Mouse (Mus musculus) c-Kit-positive CD71-negative TER-119-negative erythroid progenitor cells, embryonic 14.5 days (primary cell): ENCODE results near the gene Spry1.

Source experiments
- DNase-seq: peaks from one replicate; pipeline ENCODE4 v3.0.0-alpha.2; 2013; ENCODE audit warnings: low read depth

Spry1 gene

DNA sequence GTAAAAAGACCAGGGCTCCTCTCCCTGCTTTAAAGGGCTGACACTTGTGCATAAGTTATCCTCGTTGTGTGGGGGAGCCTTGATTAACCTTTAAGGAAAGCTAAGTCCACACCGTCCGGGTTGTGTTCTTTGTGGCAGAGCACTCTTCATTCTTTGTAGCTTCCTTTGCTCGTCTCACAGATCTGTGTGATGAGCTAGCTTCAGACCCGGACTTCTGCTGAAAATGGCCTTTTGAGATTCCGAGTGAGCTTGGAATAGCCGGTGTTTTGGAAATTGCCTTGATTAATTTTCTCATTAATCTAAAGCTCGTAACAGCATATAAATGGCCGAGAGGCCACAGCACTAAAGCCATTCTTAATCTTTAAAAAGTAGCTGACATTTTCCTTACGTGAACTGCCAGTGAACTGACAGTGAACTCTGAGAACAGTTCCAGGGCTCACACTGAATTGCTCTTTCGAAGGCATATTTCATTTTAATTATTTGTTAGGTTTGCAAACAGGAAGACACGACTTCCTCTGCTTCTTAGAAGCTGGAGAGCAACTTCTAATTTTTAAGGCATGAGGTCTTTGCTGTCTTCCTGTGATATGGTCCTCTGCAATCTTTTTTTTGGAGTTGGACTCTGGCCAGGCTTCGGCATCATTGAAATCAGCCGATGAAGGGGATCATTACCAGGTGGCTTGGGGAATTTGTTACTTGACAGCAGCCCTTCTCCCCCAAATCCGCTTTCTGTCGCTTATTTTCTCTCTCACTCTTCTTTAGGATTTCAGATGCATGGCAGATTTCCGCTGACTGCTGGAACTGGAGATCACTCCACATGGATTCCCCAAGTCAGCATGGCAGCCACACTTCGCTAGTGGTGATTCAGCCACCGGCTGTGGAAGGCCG is 2.3 kb downstream of the Spry1 start:
- DNase-seq: no peak

GRCm38 (mm10) chr3:37642681-37643214 is 3.0 kb downstream of the Spry1 start:
- DNase-seq: no peak

DNA sequence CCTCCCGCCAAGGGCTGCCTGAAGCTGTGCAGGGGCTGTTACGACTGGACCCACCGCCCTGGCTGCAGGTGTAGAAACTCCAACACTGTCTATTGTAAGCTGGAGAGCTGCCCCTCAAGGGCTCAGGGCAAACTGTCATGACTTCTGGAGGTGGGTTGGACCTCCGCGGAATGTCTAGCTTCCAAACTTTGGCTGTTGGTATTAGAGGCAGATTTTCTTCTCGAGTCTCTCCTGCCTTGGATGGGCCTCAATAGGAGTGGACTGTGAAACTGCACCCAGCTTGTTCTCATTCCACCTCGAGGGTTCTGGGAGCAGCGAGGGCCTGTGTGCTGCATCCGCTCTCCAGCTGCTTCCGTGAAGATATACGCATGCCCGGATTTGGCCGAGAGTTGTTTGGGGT is 3.7 kb downstream of the Spry1 start:
- DNase-seq: no peak

DNA sequence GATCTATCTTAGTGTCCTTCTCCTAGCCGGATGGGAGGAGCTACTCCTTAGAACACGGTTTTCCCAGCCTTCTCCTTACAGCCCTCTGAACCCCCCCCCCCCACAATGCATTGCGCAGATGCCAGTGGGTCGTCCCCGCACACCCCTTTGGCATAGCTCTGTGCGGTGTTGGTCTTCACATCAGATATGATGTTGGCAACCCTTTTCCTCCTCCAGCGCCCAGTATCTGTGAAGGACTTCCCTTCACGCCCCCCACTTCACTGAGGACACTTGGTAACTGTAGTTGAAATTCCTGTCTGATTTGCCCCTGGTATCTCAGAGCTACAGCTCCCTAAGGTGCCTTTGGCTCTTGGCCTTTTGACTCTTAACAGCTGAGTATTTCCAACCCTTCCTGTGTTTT is 4.2 kb downstream of the Spry1 start:
- DNase-seq: no peak

- DNase-seq: no peak
Observed at GRCm38 (mm10) chr3:37645061-37645460, 5.3 kb downstream of the Spry1 start.

- DNase-seq: no peak
Observed at GRCm38 (mm10) chr3:37646221-37646620, 6.5 kb downstream of the Spry1 start.

DNA sequence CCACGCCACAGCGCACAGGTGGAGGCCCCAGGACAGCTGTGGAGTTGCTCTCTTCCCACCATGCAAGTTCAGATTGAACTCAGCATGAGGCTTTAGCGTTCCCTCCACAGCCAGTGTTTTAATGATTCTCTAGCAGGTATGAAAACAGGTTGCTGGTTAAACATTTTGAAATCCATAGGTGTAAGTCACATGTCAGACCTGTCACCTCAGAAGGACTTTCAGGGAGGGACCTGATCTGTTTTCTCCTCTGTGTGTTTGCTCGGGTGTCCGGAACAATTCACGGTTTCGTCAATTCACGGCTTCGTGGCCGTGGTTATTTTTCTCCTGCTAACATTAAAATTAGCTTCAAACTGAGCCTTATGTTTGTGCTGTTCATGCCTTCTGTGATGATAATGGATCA is 7.5 kb downstream of the Spry1 start:
- DNase-seq: no peak

DNA sequence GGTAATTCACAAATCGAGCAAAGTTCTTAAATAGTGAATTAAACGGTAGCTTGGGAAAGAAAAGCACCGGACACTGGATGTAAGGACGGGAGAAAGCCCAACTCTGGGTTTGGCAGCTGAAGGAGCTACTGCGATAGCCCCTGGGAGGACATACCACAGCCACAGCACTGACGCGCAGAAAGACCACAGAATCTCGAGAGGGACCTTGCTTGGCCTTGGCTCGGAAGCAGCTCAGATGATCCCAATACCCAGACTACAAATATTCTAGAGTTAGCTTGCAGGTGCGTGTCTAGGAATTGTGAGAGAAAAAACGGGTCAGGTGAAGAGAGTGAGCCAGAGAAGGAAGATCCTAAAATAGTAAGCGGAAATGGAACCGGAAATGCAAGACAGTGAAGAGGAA is 8.5 kb downstream of the Spry1 start:
- no peak for DNase-seq

GRCm38 (mm10) chr3:37649281-37649680 is 9.5 kb downstream of the Spry1 start:
- no peak for DNase-seq

DNA sequence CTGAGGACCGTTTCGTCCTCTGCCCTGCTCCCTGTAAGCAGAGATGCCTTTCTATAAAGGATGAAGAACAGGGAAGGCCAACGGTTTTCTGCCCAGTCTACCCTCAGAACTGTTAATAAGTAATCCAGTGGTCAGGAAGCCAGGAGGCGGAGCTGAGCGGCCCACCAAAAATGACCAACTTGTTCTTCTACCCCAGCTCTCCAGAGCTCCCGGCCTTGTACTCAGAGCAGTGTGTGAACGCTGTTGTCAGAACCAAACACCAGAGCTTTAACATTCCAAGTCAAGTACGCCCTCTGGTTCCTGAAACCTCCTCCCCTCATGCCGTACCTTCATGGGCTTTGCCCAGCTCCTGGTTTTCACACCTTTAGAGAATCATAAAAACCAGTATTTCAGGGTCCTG is 12.8 kb downstream of the Spry1 start:
- DNase-seq: no peak

DNA sequence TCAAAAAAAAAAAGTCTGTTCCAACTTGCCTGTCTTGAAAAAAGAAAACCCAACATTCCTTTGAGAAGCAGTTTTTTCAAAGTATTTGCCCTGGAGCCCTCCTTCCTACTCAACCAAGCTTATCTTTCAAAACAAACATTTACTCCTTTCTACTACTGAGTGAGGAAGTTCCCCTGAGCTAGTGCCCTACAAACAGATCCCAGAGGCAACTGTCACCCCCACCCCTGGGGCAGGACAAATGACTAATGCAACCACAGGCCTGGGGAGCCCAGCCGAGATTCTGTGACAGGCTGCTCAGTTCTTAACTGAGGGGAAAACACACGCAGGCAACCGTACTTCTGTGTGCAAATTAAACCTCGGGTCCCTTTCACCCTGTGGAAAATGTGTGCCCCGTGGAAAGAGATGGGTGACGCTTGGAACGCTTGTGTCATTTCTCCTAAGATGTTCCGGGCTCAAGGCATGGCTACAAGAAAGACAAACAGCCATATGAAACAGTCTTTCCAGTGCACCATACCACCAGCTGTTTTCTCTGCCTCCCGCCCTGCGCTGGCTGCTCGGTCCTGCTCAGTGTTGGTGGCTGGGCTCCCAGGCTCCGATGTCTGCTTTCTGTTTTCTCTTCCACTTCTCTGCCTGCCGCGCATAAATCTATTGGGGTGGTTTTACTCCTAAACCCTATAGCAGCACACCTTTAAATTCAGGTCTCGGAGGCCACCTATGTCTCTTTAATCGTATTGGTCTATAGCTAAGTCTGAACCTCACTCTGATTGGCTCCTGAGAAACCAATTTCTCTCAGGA is 14.4 kb downstream of the Spry1 start:
- DNase-seq: peak; percentile 67

GRCm38 (mm10) chr3:37654787-37655186 is 15.0 kb downstream of the Spry1 start:
- DNase-seq: no peak

DNA sequence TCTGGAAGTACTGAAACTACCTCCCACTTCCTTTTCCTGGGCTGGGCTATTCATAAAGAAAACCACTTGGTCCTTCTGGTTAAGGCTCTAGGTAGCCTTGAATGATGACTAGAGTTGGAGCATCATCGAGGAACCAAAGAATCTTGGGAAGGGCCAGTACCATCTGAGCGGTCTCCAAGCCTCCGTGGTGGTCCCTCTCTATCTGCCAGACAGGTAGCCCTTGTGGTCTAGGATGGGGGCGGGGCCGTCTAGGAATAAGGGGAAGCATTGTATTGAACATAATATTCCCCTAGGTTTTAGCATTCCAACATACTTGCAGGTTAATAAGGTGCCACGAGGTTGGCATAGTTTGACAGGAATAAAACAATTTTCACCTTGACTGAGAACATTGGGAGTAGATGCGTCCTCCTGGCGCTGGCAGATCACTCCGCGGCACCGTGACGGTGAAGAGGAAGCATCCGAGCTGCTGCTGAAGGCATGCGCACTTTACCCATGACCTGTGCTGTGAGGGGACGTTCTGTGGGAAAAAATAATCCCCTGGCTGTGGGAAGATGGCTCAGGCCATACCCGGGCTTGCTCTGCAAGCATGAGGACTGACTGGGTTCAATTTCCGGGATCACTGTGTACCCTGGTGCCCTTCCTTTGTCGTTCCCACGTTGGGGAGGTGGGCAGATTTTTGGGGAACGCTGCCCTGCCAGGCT is 16.3 kb downstream of the Spry1 start:
- no peak for DNase-seq

GRCm38 (mm10) chr3:37657009-37657408 is 17.3 kb downstream of the Spry1 start:
- no peak for DNase-seq

DNA sequence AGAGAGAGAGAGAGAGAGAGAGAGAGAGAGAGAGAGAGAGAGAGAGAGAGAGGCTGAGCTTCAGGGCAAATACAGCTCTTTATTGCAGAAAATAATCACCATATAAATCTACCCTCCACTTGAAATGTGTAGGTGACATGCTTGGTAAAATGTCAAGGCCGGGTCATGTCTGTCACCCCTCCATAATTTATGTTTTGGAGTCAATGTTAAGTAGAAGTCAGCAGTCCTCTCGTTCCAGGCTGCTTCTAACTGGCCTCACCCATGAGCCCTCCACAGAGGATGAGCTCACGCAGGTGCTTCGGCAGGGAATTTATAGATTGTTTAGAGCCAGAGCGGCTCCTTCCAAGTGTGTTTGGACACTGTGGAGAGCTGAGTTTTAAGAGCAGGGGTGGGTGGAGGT is 18.4 kb downstream of the Spry1 start:
- DNase-seq: no peak

DNA sequence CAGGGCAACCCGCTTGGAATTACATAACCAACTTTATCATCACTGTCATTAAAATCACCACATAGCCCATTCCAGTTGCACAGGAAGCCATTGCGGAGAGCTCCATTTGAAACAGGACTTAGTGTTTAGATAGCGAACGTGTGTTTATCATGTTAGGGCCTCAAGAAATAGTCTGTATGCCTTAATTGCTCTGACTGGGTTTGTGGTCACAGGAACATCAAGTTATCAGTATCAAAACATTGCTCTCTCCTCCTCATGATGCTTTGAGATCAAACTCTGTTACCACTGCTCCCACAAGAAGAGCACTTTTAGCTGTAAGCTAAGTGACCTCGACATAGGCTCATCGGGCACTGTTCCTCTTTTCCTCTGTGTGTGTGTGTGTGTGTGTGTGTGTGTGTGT is 19.9 kb downstream of the Spry1 start:
- DNase-seq: no peak

GRCm38 (mm10) chr3:37666291-37667118 is 26.8 kb downstream of the Spry1 start:
- peak; percentile 33 for DNase-seq

- no peak for DNase-seq
Observed at GRCm38 (mm10) chr3:37667119-37667467, 27.3 kb downstream of the Spry1 start.

GRCm38 (mm10) chr3:37667736-37668135 is 28.0 kb downstream of the Spry1 start:
- DNase-seq: no peak

DNA sequence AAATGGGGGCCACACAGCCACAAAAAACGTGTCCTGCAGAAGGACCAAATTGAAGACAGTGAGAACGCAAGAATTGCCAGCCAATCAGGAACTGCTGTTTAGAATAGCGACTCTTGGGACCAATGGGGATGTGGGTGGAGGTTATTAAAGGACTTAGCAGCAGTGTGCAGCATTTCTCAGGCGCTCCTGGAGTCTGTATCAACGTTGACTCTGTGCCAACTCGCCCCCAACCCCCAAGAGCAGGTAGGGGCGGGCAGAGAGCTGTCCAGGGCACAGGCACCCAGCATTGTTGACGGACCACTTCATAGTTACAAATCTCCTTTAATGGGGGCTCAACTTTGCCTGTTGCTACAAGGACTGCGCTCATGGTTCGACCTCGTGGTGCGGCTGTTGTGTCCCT is 28.9 kb downstream of the Spry1 start:
- no peak for DNase-seq

DNA sequence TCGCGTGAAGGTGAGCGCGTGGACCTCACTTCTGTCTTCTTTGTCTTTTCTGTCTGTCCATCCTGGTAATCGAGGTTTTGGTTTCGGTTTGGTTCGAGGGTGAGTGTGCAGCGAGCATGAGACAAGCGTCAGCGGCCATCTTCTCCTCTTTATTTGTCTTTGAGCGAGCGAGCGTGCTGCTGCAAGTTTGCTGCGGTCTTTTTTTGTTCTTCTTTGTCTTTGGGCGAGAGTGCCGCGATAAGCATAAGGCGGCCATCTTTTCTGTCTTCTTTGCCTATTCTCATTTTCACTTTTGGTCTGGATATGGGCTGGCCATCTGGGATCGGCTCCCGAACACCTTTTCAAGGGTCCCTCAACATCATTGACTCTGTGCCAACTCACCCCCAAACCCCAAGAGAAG is 29.4 kb downstream of the Spry1 start:
- DNase-seq: no peak
